Mouse (Mus musculus): ENCODE measurements at regions not wholly inside any gene's neighbourhood (a gene's known extent, or its start where the extent isn't known, plus 50 kb on each side); places are given as distances from the start of the nearest gene placed in this dataset.

DNA sequence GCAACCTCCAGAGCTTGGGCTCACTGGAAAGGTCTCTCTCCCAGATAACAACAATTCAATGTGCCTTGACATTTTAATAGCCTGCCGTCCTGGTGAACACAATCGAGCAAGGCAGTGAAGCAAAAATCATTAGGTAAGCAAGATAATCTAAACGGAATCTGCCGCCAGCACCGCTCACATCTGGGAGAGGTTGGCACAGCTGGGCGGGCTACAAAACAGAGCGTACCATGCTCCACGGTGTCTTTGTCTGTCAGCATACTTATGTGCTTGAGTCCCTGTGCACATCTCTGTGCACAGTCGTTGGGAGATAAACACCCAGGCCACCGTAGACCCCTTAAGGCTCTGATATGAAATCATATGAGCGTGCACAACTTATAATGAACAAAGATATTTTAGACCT is 108.1 kb downstream of the Insig2 start:
- Histone ChIP-seq H3K27ac (replicated peaks) (peak overlapping the region; percentile 59), H3K4me2 (0 out of 2 replicates have a peak overlapping the region, but pooled peaks have one; percentile 9), H3K9me3 (no peaks in the 10 kb centered on the region), H3K4me3 (no peak overlapping the region), H3K4me1 (replicated peaks) (peaks cover 10% of the 10 kb centered on the region; the same call in 1 of the 2 replicates), H3K27me3 (no peaks in the 10 kb centered on the region), H3K9ac (no peak overlapping the region), H3K36me3 (no peaks in the 10 kb centered on the region)
- WGBS: 55% methylated on average over 11 of the region's 11 CpGs
- ATAC-seq (ENCODE audit: low FRiP score, low read depth): peak; percentile 31; the same call in 1 of the 2 replicates

DNA sequence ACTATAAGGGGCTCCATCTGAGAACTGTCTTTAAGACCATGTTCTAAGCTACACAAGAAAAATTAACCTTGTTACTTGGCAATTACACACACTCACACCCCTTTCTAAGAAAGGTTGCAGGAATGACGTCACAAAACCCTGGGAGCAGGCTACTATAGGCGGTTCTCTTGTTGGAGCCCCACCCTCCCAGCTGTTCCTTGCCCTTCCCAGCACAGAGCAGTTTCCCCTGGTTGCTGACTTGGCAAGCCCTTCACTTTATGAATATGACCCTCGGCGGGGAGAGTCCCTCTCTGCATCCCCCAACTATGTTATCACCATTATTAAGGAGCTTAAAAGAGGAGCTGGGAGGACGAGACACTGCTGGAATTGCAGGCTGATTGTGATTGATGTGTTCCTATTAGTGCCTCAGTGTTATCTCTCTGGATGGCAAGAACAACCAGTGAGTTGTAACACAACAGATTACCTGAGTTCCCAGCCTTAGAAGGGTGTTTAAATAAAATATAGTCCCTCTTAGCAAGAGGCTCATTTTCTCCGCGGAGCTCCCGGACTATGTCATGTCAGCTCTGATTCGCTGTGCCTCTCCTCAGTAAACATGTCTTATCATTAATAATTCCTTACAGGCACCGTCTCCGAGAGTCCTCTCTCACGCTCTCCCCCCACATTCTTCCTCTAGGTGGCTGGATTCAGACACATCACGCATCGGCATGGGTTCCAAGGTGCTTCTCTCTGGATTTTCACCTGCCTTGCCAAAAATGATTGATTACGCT is 105.7 kb downstream of the Insig2 start:
- Histone ChIP-seq H3K9me3 (no peaks in the 10 kb centered on the region), H3K4me2 (peak overlapping the region; percentile 23), H3K4me3 (no peak overlapping the region), H3K27ac (replicated peaks) (peak overlapping the region; percentile 7; the same call in 1 of the 2 replicates), H3K36me3 (no peaks in the 10 kb centered on the region), H3K4me1 (replicated peaks) (peaks cover 10% of the 10 kb centered on the region; the same call in 1 of the 2 replicates), H3K9ac (no peak overlapping the region), H3K27me3 (no peaks in the 10 kb centered on the region)
- 52% methylated on average over 15 of the region's 15 CpGs for WGBS
- ATAC-seq (ENCODE audit: low FRiP score, low read depth): peak; percentile 68

DNA sequence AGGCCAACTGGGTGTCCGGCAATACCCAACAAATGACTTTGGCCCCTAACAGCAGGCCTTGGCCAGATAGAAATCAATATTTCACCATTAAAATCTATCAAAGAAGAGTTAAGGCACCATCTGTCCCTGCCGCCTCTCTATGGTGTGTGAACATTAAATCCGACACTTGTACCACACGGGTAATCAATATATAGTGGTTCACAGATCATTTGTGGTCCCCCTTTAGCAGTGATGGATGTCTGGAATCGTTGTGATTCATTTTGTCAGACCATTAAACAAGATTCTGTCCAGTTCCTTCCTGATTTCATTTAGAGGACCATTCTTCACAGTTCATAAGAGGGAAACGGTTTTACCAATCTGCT is 105.2 kb downstream of the Insig2 start:
- Histone ChIP-seq H3K9ac (no peak overlapping the region), H3K9me3 (no peaks in the 10 kb centered on the region), H3K4me2 (peak overlapping the region; percentile 23), H3K4me1 (replicated peaks) (peaks cover 10% of the 10 kb centered on the region; the same call in 1 of the 2 replicates), H3K27ac (replicated peaks) (peak overlapping the region; percentile 5; the same call in 1 of the 2 replicates), H3K36me3 (no peaks in the 10 kb centered on the region), H3K4me3 (no peak overlapping the region), H3K27me3 (no peaks in the 10 kb centered on the region)
- 61% methylated on average over 6 of the region's 6 CpGs for WGBS
- ATAC-seq (ENCODE audit: low FRiP score, low read depth): no peak

DNA sequence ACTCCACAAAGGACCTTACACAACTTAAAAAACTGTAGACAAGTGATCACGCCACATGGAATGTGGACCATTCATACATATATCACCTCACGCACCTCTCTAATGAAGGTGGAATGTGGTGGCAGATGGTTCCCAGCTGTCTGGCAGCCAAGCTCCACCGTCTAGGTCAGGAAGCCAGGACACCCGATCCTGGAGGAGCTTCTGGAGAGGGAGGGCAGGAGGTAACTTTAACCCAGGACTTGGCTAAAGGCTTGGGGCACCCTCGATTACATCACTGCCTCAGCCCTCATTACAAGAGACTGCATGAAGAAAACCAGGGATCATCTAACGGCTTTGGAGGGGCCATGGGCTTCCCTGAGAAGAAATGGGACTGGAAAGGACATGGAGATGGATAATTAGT is 88.8 kb downstream of the Insig2 start:
- Histone ChIP-seq H3K9me3 (no peaks in the 10 kb centered on the region), H3K4me1 (replicated peaks) (no peaks in the 10 kb centered on the region), H3K27me3 (no peaks in the 10 kb centered on the region), H3K9ac (no peak overlapping the region), H3K36me3 (no peaks in the 10 kb centered on the region), H3K4me2 (no peak overlapping the region), H3K27ac (replicated peaks) (no peak overlapping the region), H3K4me3 (no peak overlapping the region)
- ATAC-seq (ENCODE audit: low FRiP score, low read depth): no peak
- 75% methylated on average over 6 of the region's 6 CpGs for WGBS

DNA sequence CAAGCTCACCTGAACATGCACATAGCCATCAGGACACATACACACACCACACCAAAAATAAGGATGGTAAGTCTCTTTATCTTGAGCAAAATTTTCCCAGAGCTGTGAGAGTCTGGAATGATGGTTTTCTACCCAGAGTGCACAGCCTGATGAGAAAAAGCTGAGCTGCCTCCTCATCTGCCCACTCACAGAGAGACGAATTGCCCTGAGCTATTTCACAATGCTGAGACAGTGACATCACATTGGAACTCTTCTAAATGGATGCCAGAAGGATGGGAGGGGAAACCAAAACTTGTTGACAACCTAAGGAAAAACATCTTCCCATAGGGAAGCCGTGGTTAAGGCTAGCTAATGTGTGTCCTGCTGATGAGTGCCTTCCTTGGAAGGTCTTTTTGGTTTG is 84.8 kb downstream of the Insig2 start:
- ATAC-seq (ENCODE audit: low FRiP score, low read depth): no peak
- 75% methylated on average over 2 of the region's 2 CpGs for WGBS

DNA sequence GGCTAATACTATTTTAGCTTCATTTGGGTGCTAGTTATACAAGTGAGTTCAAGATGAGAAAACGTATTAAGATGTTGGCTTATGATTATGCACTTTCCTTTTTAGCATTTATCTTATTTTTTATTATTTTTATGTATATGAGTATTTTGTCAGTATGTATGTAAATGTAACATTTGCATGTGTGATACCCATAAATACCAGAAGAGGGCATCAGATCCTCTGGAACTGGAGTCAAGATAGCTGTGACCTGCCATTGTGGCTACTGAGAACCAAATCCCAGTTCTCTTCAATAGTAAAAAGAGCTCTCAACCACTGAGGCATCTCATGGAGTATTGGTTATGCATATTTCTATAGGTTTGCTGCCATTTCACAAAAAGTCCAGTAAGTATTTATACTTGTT is 83.3 kb downstream of the Insig2 start:
- 57% methylated on average over 1 of the region's 1 CpGs for WGBS
- Histone ChIP-seq H3K27ac (replicated peaks) (no peak overlapping the region), H3K9ac (no peak overlapping the region), H3K4me2 (no peak overlapping the region), H3K27me3 (no peaks in the 10 kb centered on the region), H3K4me3 (no peak overlapping the region), H3K36me3 (no peaks in the 10 kb centered on the region), H3K4me1 (replicated peaks) (no peaks in the 10 kb centered on the region), H3K9me3 (no peaks in the 10 kb centered on the region)
- no peak for ATAC-seq (ENCODE audit: low FRiP score, low read depth)

More for the DNA sequence above, 84.8 kb downstream of the Insig2 start:
- Histone ChIP-seq H3K9me3 (no peaks in the 10 kb centered on the region), H3K36me3 (no peaks in the 10 kb centered on the region), H3K27me3 (no peaks in the 10 kb centered on the region), H3K9ac (no peak overlapping the region), H3K4me1 (replicated peaks) (no peaks in the 10 kb centered on the region), H3K27ac (replicated peaks) (no peak overlapping the region), H3K4me3 (no peak overlapping the region), H3K4me2 (no peak overlapping the region)

DNA sequence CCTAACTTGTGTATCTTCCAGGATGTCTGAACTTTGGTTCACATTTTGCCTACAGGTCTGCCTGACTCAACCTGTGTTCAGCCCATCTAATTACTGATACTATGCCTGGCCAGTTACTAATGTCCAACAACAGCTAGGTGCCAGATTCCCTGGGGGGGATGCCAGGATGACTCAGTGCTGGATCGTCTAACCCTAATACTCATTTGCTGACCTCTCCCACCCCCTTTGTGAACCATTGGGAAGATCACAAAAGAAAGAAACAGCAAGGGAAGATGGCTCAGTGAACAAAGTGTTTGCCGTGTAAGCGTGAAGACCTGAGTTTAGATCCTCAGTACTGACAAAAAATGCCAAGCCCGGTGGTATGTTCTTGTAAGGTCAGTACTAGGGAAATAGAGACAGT is 81.7 kb downstream of the Insig2 start:
- WGBS: 74% methylated on average over 4 of the region's 4 CpGs
- Histone ChIP-seq H3K27me3 (no peaks in the 10 kb centered on the region), H3K4me3 (no peak overlapping the region), H3K4me1 (replicated peaks) (no peaks in the 10 kb centered on the region), H3K4me2 (no peak overlapping the region), H3K9me3 (no peaks in the 10 kb centered on the region), H3K27ac (replicated peaks) (no peak overlapping the region), H3K9ac (no peak overlapping the region), H3K36me3 (no peaks in the 10 kb centered on the region)
- ATAC-seq (ENCODE audit: low FRiP score, low read depth): no peak

DNA sequence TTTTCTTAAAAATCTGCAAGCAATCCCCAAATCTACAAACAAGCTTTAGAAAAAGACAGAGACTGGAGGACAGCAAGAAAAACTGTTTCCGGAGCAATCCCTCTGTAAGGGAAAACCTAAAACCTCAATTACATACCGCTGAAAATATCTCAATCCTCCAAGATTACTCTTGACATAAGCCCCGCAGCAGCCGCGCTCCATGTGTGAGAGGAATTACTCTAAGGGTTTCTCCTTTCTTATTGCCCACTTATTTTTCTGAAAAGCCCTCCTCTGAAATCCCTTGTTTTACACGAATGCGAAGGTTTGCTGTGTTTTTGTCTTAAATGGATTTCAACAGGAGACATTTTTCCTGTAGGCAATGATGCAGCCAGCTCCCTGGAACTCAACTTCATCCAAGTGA is 80.3 kb downstream of the Insig2 start:
- no peaks in the 10 kb centered on the region for H3K27me3 ChIP-seq
- H3K4me3 ChIP-seq: no peak overlapping the region
- H3K4me1 ChIP-seq (replicated peaks): no peaks in the 10 kb centered on the region
- H3K4me2 ChIP-seq: no peak overlapping the region
- WGBS: 82% methylated on average over 7 of the region's 7 CpGs
- no peaks in the 10 kb centered on the region for H3K36me3 ChIP-seq
- ATAC-seq (ENCODE audit: low FRiP score, low read depth): no peak
- no peaks in the 10 kb centered on the region for H3K9me3 ChIP-seq
- no peak overlapping the region for H3K9ac ChIP-seq
- no peak overlapping the region for H3K27ac ChIP-seq (replicated peaks)

DNA sequence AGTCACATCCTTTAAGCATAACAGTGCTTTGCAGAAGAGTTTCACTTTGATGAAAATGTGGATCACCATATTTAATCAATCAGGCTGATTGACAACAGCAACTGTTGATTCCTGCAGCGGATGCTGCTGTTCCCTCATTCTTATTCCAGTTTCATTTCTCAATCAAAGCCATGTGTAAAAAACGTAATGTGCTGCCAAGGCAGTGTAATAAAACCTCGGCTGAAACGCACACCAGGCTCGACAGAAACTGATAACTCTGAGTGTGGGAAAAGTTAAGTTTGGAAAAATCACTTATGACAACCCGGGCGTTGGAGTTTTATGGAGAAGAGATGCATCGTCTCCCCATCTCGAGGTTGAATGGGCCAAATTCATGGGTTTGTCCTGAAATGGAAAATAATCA is 78.2 kb downstream of the Insig2 start:
- WGBS: 70% methylated on average over 9 of the region's 9 CpGs
- no peaks in the 10 kb centered on the region for H3K9me3 ChIP-seq
- no peak overlapping the region for H3K9ac ChIP-seq
- ATAC-seq (ENCODE audit: low FRiP score, low read depth): no peak
- H3K27ac ChIP-seq (replicated peaks): no peak overlapping the region
- no peaks in the 10 kb centered on the region for H3K27me3 ChIP-seq
- no peaks in the 10 kb centered on the region for H3K4me1 ChIP-seq (replicated peaks)
- H3K4me3 ChIP-seq: no peak overlapping the region
- no peaks in the 10 kb centered on the region for H3K36me3 ChIP-seq
- no peak overlapping the region for H3K4me2 ChIP-seq
